In the genomic region with DNA sequence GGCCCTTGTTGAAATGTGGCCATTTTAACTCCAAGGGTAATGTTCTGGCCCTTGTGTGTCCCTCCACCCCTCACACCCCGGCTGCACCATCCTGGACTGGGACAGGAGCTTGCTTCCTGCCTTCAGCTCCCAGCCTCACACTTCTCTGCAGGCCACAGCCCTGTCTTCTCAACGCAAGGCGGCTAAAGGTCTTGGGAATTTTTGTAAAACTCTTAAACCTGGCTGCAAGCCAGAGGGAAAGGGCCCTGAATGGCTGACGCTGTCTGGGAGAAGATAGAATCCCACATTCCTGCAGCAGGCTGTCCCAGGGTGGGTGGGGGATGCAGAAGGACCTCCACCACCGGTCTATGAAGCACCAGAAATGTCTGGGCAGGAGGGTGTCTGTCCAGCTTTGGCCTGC, we compare ENCODE assay signal across 8 mouse cellular contexts.
DNase-seq lines count a peak whose midpoint lies in the region; ATAC-seq lines count a peak whose summit lies in the region.
"Had no signal": no experiment of that assay in that cellular context is flagged by ENCODE, and none has a peak within 500 bp of the region (broad histone marks: within the 10 kb centered on the region; RNA-seq: fewer than 3 reads in every experiment).

No protein-coding gene starts in this region.

- DNase-seq in adipocyte (ENCODE audit: low spot score), result peak; percentile 72
- no peak for DNase-seq in embryonic facial prominence, embryonic 10.5 days (ENCODE audit: low spot score)
- peak; percentile 27 to 49 for DNase-seq in heart, postnatal 14 days
- DNase-seq in liver, embryonic 11.5 days (ENCODE audit: low spot score), result no peak
- DNase-seq in layer of hippocampus, postnatal 14 days (ENCODE audit: low spot score in 2 of 2), result no peak
- no peak for DNase-seq in right cerebral cortex, postnatal 14 days
- DNase-seq in cerebellum, adult 9-10 months, result no peak
- DNase-seq: thymus, postnatal 25 days had no signal

- ATAC-seq in liver, embryonic 11.5 days (replicated peaks; ENCODE audit: low FRiP score), result no peak

- WGBS in embryonic facial prominence, embryonic 10.5 days, result 51% methylated on average over 5 of the region's 5 CpGs
- WGBS in liver, embryonic 11.5 days, result 48% methylated on average over 5 of the region's 5 CpGs

- H3K4me2 ChIP-seq in liver, embryonic 11.5 days, result no peak overlapping the region

- peak overlapping the region; percentile 90 for H3K27ac ChIP-seq in embryonic facial prominence, embryonic 10.5 days (replicated peaks)
- H3K27ac ChIP-seq in liver, embryonic 11.5 days (ENCODE audit: low read depth, low read length), result 0 out of 2 replicates have a peak overlapping the region, but pooled peaks have one; percentile 19

- no peak overlapping the region for H3K9ac ChIP-seq in liver, embryonic 11.5 days (ENCODE audit: low read depth, low read length)

- H3K4me3 ChIP-seq in embryonic facial prominence, embryonic 10.5 days, result no peak overlapping the region
- no peak overlapping the region for H3K4me3 ChIP-seq in liver, embryonic 11.5 days (ENCODE audit: low read depth, low read length)

- H3K4me1 ChIP-seq in embryonic facial prominence, embryonic 10.5 days, result peaks cover 96% of the 10 kb centered on the region
- H3K4me1 ChIP-seq in liver, embryonic 11.5 days (replicated peaks; ENCODE audit: control insufficient read depth, insufficient read depth, low read length), result peaks cover 20% of the 10 kb centered on the region

- H3K9me3 ChIP-seq in embryonic facial prominence, embryonic 10.5 days, result no peaks in the 10 kb centered on the region
- no peaks in the 10 kb centered on the region for H3K9me3 ChIP-seq in liver, embryonic 11.5 days (ENCODE audit: control insufficient read depth, low read length)

- intact Hi-C loops in heart, postnatal 14 days (cut with DNase I), result no loop called here

- H3K36me3 ChIP-seq in embryonic facial prominence, embryonic 10.5 days (replicated peaks), result no peaks in the 10 kb centered on the region
- H3K36me3 ChIP-seq in liver, embryonic 11.5 days (ENCODE audit: control insufficient read depth, insufficient read depth, low read length), result no peaks in the 10 kb centered on the region

- peaks cover 13% of the 10 kb centered on the region for H3K27me3 ChIP-seq in embryonic facial prominence, embryonic 10.5 days (replicated peaks; ENCODE audit: low read depth, poor library complexity, severe bottlenecking)
- H3K27me3 ChIP-seq in liver, embryonic 11.5 days (replicated peaks; ENCODE audit: control insufficient read depth, insufficient read depth, low read length), result peaks cover 34% of the 10 kb centered on the region

Comparison
In these comparisons a context has a peak if more than half of its experiments do, and no peak if none do; other contexts are left out.
1. DNase-seq: peak in adipocyte (single experiment) and heart, postnatal 14 days (2 of 2); none in embryonic facial prominence, embryonic 10.5 days (single experiment), liver, embryonic 11.5 days (single experiment), layer of hippocampus, postnatal 14 days (0 of 2), right cerebral cortex, postnatal 14 days (single experiment) and cerebellum, adult 9-10 months (single experiment).